Mouse (Mus musculus): ENCODE measurements at regions not wholly inside any gene's neighbourhood (a gene's known extent, or its start where the extent isn't known, plus 50 kb on each side); places are given as distances from the start of the nearest gene placed in this dataset.
A peak's percentile ranks its signal among the peaks of the same experiment; 100 is the strongest.

DNA sequence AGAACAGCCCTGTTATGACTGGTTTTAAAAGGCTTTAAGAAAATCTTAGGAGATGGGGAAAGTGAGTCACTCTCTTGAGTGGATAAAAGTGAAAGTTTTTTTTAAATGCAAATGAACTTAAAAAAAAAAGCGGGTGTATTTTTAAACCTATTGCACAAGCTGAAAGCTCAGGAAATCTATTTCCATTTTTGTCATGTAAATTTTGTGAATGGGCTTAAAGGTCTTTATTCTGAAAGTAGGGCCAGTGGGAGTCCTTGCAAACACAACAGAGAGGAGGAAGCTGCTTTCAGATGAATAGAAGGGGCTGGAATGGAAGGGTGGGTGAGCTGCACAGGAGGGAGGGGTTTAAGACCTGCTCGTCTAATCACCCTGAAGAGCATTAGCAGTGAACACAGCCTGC is 62.9 kb downstream of the Fam84a start:
- peak; percentile 54 for DNase-seq

DNA sequence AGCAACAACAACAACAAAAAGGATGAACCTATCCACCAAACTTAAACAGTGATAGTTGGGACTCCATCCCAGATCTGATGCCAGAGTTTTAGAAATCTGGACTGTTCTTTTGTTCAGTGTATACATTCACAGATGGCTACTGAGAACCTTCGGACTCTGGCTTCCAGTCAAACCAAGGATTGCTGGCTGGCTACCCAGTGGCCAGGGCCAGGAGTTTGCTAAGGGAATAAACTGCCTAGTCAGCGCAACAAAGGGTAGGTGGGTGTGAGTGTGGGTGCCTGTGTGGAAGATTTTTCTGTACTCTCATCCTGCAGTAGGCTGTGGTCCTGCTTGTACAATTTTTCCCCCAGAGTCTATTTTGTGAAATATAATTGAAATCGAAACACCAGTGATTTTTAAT is 69.1 kb downstream of the Fam84a start:
- DNase-seq: no peak

DNA sequence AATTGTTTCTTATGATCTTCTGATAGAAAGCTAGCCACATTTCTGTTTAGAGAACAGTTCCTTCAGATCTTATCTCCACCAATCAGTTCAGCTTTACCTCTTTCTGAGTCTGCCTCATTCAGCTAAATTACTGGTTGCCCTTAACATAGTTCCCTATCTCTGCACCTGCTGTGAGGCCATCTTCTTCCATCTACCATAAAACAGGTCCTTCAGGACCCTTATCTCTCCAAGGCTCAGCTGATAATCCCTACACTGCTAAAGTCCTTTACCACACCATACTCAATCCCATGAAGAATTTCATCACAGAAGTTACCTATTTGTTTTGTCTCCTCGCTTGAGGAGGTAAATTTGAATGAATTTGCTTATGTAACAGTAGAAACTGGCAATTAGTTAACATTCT is 72.0 kb downstream of the Fam84a start:
- no peak for DNase-seq

- DNase-seq: no peak
Observed at GRCm38 (mm10) chr12:14069049-14069448, 82.8 kb downstream of the Fam84a start.

DNA sequence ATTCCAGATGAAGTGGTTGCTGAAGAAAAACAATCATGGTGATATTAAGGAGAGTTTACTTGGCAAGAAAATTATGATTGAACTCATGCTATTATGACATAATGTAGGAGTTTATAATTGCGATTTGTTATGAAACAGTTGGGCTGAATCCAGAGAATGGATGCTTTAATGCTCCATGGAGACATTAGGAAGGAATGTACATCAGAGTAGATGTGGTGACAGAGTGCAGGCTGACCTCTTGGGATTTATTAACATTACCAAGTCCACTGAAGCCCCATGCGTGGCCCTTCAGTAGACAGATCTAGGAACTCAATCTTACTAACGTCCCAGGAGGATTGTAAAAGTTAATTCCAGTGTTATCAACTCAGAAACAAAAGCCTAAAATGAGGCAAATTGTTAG is 86.5 kb downstream of the Fam84a start:
- no peak for DNase-seq

DNA sequence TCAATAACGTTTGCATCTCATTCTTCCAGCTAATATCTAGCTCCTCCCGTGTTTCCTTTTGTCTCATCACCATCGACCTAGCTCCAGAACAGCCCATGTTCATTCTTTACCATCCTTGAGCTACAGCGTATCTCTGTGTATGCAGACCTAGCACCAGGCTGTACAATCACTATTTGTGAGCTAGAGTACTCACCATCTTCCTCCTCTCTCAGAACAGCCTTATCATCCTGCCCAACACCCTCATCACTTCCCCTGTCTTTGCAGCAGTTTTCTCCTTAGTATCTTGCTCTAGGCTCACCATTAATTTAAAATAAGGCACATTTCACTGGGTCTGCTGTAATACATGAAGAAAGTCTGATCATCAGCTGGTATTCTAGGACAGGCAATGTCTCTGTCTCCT is 88.6 kb downstream of the Fam84a start:
- no peak for DNase-seq

- no peak for DNase-seq
Observed at GRCm38 (mm10) chr12:14056116-14056515, 95.7 kb downstream of the Fam84a start.

DNA sequence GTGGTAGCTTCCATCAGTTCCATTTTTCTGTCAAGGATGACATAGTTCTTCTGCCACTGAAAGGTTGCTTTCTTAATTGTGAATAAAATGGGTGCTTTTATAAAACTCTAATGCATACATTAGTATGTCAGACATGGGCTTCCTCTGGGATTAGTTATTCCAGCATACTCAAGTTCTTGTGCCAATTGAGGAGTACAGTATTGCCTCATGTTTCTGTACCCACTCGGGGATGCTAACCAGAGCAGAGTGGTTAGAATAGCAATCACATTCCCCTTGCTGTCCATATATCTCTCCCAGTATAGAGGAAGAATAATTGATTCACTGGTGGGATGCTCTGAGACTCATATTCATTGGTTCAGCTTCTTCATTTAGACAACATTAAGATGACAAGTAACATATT is 119.5 kb downstream of the Fam84a start:
- no peak for DNase-seq

GRCm38 (mm10) chr12:14015271-14015670 is 136.6 kb downstream of the Fam84a start:
- no peak for DNase-seq

DNA sequence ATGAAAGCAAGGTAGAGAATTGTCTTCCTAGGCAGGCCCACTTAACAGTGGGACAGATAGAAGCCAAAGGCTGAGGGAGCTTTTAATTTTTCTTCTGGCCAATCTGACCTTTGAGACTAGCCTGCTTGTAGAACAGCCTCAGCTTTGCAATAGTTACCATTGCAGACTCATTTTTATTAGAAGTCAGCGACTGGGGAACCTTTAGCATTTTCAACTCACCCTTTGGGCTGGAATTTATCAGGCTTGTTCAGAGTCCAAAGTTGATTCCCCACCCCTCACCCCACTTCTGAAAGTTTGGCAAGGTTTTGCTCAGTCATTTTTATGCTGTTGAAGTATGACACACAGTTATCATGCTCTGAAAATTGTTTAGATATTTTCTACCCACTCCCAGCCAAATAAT is 145.9 kb downstream of the Fam84a start:
- no peak for DNase-seq

- no peak for DNase-seq
Observed at GRCm38 (mm10) chr12:14001672-14002071, 150.2 kb downstream of the Fam84a start.

DNA sequence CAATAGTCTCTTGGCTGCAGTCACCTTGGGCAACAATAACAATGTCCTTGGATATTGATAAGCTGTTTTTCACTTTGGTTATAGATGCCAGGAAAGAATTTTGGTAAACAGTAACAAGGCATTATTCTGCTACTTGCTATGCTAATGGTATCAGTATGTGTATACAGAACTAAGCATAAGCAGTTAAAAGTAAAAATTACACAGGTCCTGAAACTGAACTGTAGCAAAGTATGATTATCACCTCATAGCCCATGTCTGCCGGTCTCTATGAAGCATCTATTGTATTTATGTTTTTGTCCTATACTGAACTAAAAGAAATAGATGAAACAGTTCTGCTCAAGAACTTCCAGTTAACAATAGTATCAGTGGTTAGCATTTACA is 167.5 kb downstream of the Fam84a start:
- DNase-seq: no peak

DNA sequence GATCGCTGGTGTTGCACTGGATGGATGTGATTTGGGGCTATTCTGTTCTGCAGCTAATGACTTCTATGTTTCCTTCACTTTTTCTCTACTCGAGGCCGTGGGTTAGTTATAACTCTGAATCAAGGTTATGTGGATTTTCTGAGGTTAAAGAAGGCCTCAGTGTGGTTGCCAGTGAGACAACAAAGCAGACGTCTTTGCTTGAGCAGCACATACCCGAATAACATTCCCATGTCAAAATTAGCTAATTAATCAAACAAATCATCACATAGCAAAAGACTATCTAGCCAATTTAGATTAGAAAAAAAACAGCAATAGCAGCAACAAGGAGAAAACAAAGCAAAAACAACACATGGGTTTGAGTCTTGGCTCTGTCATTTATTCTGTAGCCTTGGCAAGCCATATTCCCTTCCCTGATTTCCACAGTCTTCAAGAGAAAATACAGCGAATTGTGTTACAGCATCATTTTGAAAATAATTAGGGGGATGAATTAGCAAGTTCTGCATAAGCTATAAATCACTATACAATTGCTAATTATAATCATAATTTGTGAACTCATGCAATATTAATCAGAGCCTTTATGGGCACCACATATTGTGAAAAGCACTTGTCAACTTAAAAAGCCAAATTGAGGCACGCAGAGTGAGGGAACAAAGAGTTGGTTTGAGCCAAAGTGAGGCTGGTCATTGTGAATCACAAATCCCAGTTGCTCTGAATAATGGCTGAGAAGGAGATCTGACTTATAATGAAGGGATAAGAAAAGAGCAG is 168.0 kb downstream of the Fam84a start:
- peak; percentile 10 for DNase-seq

GRCm38 (mm10) chr12:13964537-13964936 is 187.3 kb downstream of the Fam84a start:
- DNase-seq: no peak

DNA sequence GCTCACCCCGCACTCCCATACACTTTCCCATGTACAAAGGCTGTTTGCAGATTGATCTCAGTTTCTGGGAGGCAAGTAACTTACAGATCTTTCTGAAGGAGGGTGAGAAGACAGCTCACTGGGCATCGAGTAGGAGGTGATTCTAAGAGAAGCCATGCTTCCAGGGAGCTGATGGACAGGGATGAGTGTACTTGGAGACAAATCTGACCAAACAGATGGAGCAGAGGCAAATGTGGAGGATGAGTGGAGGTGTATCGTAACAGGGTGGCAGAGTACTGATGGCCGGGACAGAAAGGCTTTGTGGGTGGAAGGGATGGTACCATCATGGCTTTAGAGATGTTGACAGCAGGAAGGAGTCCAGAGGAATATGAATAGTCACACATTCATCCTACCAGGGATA is 212.4 kb downstream of the Fam84a start:
- no peak for DNase-seq

- no peak for DNase-seq
Observed at GRCm38 (mm10) chr12:13921066-13921465, 230.8 kb downstream of the Fam84a start.

DNA sequence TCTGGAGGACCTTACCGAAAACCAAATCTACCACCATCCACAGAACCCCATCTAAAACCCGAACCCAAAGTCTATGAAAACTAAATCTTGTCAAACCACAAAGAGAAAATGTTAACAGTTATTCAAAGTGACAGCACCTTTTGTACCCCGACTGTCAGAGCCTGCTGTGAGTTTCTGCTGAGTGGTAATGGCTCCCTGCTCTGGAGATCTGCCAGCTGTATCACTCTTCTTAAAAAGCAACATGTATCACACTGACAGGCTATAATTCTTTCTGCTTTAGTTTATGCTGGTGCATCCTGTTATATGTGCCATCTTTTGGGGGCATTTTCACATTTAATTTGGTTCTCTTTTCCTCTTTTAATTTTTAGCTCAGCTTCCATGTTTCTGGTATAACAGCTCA is 268.5 kb downstream of the Fam84a start:
- no peak for DNase-seq

DNA sequence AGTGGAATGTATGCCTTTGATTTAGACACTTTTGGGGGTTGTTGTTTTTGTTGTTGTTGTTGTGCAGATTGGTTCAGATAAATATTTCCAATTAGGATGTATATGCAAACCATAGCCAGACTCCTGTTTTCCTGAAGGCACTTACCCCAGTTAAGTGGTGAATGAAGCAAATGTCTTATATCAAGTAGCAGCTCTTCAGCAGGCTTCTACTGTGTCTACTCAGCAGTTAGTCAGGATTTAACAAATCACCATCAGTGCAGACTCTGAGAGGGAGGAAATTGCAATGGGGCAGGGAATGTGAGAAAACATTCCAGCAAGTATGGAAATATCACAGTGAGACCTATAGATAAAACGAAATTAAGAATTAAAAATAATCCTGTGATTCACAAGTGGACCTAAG is 282.7 kb downstream of the Fam84a start:
- DNase-seq: no peak

DNA sequence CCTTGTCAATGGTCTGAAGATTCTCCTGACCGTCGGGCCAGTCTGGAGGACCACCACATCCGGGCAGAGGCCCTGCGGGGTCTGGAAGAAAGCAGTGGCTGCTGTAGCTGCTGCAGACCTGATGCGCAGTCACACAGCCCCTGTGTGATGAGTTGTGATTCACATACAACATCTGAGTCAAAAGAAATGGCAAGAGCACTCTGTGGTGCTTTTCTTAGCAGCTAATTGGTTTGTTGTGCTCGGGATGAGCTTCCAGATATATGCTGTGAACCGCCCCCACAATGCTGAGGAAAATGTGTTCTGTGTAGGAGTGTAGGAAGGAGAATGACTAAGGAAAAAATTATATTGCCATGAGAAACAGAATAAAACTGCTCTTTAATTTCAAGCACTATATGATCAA is 290.6 kb downstream of the Fam84a start:
- no peak for DNase-seq

DNA sequence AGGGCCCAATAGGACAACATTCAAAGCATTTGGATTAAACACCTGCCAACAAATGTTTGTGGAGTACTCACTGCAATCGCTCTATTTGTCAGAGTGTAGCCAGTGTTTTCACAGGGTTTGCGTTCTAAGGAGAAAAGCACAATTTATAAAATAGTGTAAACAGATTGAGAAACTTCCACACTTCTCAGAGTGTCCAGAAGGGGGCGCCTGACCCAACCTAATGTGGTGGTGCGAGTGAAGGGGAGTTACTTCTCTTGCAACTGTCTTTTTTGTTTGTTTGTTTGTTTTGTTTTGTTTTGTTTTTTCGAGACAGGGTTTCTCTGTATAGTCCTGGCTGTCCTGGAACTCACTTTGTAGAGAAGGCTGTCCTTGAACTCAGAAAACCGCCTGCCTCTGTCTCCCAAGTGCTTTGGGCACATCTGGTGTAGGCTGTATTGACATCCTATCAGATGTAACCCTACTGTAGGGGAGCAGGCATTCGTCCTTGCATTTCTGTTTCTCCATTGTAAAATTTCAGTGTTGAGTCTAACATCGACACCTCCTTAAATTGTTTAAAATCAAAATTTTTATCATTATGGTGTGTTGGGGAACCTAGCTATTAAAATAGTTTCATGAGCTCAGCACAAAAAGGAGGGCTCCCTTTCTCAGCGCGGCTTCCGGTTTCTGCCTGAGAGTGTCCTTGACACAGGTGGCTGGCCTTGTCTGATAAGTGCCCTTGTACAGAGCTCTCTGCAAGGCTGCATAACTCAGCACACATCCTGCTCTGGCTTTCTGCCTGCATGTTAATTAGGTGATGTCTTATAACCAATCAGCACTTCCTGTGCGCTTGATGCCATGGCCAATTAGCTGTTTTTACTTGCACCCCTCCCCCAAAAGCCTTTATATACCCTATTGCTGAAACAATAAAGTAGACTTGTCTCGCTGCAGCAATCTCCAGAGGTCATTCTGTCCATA is 307.0 kb downstream of the Fam84a start:
- DNase-seq: peak; percentile 44

DNA sequence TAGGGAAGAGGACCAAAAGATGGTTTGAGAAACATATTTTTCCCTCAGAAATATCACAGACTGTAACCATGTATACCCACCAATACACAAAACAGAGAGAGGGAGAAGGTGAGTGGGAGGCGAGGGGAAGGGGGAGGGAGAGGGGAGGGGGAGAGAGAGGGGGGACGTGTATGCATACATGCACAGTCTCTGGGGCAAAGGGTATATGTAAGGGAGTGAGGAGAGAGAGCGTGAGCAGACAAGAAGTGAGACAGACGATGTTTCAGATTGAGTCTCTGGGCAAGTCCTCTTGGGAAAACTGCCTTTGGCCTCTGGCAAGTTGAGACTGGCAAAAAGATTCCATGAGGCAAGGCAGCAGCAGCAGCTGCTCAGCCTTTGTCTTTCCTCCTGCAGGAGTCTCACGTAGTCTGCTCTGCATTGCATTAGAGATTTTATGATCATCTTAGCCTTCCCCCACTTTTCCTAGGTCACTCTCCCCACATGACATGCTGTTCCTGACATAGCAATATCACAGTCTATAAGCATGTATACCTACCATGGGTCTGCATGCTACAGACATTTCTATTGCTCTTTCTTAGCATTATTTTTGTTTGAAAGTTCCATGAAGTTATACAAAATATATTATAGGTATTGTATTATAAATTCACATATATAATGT is 308.3 kb downstream of the Fam84a start:
- DNase-seq: peak; percentile 22

DNA sequence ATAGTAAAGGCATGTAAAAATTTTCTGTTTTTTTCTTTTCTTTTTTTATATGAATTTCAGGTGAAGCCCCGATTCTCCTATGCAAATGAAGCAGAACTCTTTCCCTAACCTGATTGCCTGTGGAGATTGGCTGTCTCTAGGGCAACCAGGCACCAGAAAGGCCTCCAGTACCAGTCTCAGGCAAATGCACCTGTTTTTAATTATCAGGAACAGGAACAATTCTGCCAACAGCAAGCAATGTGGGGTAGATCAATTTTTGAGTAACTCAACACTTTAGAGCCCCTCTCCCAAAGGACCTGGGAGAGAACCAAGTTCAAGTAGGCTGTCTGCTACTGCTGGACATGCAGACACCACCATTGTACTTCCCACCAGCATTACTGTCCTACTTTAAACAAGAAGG is 310.6 kb downstream of the Fam84a start:
- peak; percentile 26 for DNase-seq

DNA sequence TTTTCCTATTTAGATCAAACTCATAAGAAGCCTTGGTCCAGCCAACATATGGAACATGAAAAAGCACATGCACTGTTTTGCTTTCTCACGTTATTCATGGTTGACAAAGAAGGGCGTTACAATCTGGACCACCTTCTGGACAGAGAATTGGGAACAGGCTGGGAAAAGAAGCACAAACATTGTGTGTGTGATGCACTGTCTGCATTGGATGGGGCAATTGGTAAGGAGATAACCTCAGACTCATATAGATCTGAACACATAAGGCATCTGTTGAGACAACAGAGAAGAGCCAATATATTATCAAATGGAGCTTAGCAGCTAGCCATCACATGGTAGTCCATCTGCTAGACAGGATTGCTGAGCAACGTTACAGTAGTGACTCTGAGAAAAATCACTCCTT is 317.1 kb downstream of the Fam84a start:
- no peak for DNase-seq

DNA sequence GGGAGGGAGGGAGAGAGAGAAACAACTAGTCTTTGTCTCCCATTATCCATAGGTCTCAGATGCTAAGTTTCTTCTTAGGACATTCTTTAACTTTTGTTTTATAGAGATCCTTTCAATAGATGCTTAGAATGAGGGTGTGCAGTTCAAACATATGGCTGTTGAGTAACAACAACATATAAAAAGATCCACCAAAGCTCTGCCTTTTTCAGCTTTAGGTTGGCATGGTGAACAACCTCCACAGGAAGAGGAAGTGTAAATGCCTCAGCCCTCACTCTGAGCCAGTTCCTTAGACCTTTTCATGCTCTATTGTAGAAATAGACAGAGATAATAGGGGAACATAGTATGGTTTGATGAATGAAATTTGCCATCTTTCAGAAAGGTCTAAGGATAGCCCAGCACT is 326.0 kb downstream of the Fam84a start:
- DNase-seq: no peak
